Mouse (Mus musculus): Measurements from ENCODE around the gene Ankrd13a. TPM values are rescaled to one million over a fixed set of nuclear protein-coding genes. Genes with fewer than 3 reads are reported as not detected.

Gene Ankrd13a
- total RNA-seq, 2 experiments from 2014 or later, result 41.1 to 43.1 TPM

DNA sequence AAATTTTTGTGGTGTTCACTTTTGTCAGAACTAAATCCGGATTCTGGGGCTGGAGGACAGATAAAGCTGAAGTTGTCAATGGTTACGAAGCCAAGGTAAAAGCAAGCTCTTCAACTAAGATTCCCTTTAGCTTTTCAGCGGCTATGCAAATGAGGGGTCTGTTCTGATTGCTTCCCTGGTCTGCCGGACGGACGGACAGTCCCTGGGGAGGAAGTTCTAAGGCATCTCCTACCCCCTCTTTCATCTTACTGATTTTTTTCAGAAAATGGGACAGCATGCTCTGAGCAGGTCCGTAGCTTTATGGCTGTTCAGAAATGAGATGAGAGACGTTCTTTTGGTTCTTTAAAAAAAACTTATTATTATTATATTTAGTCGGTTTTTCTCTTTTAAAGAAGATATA is 21.2 kb downstream of the Ankrd13a start:
- DNase-seq (ENCODE audit: extremely low spot score in 1 of 2, low spot score in 1 of 2), result no peak

DNA sequence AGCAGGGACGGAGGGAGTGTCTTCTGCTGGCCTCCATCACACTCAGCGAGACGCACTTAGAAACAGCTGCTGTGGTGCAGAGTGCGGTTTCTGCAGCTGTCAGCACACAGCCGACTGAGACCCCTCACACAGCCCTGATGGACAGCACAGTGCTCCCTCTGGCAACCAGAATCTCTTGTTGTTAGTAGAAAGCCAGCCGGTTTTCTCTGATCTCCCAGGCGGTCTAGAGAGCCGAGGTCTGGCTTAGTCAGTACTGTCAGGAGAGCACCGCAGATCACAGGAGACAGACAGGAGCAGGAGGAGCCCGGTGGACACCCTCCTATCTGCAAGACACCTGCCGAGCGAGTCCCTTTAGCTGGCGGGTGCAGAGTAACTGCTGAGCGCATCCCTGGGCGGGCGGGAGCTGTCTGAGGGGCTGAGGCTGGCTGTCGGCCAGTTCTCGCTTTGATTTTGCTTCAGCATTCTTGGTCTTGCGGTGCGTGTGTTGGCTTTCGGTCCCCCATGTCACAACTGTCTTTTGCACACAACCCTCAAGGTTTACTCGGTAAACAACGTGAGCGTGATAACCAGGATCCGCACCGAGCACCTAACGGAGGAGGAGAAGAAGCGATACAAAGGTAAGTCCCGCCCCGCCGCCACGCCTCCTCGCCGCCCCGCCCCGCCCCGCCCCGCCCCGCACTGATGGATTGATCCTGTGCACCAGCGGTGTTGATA is 22.0 kb downstream of the Ankrd13a start:
- DNase-seq (ENCODE audit: extremely low spot score in 1 of 2, low spot score in 1 of 2), result no peak

DNA sequence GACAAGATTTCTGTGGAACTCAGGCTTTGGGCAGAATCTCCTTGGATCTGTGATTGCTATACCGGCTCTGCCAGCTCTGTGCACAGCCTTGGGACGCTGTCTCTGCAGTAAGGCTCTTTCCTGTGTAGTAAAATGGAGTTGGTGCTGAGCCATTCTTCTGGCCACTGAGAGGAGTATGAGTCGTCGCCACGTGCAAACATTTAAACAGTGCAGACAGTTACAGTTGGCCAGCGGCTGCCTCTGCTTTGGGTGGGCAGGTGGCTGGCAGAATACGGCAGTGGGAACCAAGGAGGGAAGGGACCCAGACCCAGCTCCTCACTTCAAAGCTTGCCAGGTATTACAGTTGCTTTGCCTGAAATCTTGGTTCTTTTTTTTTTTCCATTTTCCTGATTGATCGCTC is 22.8 kb downstream of the Ankrd13a start:
- DNase-seq (ENCODE audit: extremely low spot score in 1 of 2, low spot score in 1 of 2), result no peak

DNA sequence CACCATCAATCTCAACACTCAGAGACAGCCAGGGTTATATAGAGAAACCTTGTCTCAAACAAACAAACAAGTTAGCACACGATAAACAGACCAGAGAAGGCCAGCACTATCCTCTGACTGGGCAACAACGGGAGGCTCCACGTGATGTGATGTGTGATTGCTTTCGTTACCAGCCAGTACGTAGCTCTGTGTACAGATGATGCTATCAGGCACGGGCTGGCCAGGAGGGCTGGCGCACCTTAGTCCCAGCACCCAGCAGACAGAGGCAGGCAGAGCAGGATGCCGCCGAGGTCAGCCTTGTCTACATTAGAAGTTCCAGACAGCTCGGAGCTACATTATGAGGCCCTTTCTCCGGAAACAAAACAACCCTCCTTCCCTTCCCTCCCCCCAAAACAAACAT is 25.4 kb downstream of the Ankrd13a start:
- DNase-seq (ENCODE audit: extremely low spot score in 1 of 2, low spot score in 1 of 2), result no peak

DNA sequence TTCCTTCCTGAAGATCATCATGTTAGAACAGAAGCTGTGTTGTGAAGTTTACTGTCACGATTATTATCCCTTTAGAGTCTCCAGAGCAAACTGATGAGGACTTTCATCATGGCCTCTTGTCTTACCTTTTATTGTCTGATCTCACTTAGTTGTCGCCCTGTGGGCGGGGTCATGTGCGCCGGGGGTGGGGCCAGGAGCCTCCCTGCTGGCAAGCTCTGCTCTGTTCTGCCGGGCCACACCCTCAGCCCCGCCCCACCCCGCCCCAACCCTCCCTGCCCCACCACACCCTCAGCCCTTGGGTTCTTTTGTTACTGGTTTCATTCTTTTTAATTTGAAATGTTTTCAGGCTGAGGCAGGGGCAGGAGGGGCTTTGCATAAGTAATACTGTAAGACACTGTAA is 26.6 kb downstream of the Ankrd13a start:
- DNase-seq (ENCODE audit: extremely low spot score in 1 of 2, low spot score in 1 of 2), result no peak

GRCm38 (mm10) chr5:114801841-114802240 is 27.4 kb downstream of the Ankrd13a start:
- DNase-seq (ENCODE audit: extremely low spot score in 1 of 2, low spot score in 1 of 2), result no peak

- DNase-seq (ENCODE audit: extremely low spot score in 1 of 2, low spot score in 1 of 2), result no peak
These were observed 28.8 kb downstream of the Ankrd13a start for GRCm38 (mm10) chr5:114803231-114803630.

DNA sequence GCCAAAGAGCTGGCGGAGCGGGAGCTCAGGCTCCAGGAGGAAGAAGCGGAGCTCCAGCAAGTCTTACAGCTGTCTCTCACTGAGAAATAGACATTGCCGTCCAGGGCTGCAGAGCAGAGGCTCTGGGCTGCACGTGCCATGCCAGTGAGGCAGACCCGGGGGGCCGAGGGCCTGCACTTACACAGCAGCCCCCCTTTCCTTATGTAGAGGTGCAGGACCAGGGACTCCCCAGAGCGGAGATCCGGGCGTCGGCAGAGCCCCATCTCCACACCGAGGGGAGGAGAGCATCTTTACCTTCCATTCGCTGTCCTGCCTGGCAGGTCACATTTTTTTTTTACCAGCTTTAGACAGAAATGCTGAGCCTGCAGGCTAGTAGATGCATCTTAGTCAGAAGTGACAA is 29.9 kb downstream of the Ankrd13a start:
- DNase-seq (ENCODE audit: extremely low spot score in 1 of 2, low spot score in 1 of 2), result no peak

- DNase-seq (ENCODE audit: extremely low spot score in 1 of 2, low spot score in 1 of 2), result peak in 1 of 2 experiments; percentile 55
These were observed 30.5 kb downstream of the Ankrd13a start for GRCm38 (mm10) chr5:114804958-114805357.

DNA sequence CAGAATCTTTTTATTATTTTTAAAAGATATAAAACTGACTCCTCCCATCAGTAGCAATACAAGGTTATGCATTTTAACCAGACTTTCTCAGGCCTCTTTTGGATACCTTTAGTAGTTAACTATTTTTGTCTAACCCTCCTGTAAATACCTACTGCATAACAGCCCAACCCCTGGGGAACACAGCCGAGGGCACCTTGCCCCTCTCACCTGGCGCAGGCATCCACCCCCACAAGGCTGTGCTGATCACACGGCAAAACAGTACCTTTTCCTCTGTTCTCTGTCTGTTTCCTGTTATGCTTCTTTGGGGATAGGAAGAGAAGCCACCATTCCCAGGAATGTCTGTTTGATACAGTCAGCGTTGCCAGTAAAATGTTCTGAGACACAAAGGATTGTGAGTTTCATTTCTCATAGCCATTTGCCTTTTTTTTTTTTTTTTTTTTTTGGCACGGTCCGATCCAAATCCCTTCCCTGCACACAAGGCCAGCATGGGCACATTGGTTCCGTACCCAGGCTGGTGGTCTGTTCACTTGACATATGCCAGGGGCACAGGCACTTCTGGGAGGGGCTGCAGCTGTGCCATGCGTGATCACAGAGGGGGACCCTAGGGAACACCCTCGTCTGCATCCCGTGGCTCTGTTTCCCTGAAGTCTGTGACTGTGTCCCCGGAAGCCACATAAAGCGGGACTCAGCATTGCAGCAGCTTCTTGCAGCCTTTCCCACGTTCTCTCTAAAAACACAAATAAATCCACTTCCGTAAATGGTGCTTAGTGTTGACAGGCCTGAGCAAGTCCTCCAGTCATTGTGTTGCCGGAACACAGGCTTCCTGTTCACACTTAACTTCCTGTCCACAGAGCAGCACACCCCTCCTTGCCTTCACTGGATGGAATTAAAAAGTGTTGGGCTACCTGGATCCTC is 31.2 kb downstream of the Ankrd13a start:
- no peak for DNase-seq (ENCODE audit: extremely low spot score in 1 of 2, low spot score in 1 of 2)

DNA sequence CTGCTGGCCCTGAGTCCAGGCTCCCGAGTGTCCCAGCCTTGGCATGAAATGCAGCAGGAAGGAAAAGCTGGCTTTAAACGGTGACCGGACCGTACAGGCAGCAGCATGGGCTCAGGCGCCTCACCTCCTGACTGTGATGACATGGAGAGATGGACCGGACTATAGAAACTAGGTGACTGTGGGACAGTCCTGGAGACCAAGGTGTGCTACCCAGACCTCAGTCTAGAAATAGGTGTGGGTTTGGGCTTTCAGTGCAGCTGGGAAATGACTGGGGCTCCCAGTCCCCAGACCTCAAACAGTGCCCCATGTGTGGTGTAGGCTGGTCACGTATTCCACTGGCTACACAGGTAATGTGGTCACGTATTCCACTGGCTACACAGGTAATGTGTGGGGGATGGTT is 32.2 kb downstream of the Ankrd13a start:
- no peak for DNase-seq (ENCODE audit: extremely low spot score in 1 of 2, low spot score in 1 of 2)

DNA sequence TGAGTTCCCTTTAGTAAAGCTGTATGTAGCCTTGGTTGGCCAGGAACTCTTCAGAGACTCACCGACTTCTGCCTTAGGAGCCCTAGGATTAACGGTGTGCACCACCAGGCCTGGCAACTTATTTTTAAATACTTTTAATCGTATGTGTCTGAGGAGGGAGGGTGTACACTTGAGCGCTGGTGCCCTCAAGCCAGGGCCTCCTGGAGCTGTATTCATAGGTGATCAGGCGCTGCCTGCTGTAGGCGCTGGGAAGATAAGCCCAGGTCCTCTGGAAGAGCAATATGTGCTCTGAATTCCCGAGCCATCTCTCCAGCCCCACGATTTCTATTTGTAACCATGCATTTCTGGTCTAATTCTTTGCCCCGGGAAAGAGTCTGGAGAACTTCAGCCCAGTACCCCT is 32.6 kb downstream of the Ankrd13a start:
- DNase-seq (ENCODE audit: extremely low spot score in 1 of 2, low spot score in 1 of 2), result no peak

DNA sequence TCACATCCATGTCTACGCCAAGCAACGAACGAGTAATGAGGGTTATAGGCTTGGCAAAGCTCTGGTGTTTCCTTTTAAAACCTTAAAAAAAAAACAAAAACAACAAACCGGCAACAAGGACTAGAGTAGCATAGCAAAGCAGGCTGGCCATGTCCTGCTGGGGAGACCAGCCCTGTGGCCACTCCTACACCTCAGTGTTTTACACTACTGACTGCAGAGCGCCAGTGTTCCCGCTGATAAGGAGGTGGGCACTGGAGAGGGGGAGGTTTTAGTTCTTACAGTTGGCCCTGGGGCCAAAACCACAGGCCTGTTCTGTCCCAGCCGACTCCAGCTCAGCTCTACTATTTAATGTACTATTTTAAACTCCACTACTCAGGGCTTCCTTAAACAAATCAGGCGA is 33.0 kb downstream of the Ankrd13a start:
- no peak for DNase-seq (ENCODE audit: extremely low spot score in 1 of 2, low spot score in 1 of 2)

DNA sequence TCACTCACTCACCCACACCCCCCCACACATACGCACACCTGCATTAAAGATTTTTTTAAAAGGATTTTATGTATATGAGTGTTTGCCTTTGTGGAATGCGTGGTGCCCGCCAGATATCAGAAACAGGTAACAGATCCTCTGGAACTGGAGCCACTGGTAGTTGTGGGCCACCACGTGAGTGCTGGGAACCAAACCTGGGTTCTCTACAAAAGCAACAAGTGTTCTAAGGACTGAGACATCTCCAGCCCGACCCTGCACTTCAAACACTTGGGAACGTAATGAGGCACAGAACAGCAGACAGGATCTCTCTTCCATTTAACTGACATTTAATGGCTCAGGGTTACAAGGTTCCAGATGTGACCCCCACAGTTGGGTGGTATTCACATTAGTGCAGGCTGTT is 33.4 kb downstream of the Ankrd13a start:
- DNase-seq (ENCODE audit: extremely low spot score in 1 of 2, low spot score in 1 of 2), result no peak

- DNase-seq (ENCODE audit: extremely low spot score in 1 of 2, low spot score in 1 of 2), result no peak
These were observed 33.9 kb downstream of the Ankrd13a start for GRCm38 (mm10) chr5:114808385-114808784.

DNA sequence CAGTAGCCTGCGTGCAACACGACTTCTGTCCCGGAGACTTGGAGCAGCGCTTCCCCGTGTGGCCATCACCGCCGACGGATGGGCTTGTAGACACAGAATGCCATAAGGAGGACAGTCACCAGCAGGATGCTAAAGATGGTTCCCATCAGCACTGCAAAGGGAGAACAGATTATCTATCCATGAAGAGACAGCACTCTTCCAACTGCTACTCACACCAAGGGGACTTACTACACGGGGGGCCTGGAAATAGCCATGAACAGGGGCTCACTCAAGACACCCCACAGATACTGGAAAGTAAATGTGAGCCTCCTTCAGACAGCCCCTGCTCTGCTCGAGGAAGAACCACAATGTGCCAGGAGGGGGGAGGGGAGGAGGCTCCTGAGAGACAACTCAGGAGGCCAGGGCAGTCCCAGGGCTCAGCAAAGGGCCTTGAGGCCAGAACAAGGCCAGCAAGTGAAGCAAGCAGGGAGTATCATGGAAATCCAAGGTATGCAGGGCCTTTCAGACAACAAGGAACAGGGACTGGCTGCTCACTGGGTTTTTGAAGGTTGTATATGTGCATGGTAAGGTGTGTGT is 34.8 kb downstream of the Ankrd13a start:
- no peak for DNase-seq (ENCODE audit: extremely low spot score in 1 of 2, low spot score in 1 of 2)

GRCm38 (mm10) chr5:114809826-114810225 is 35.3 kb downstream of the Ankrd13a start:
- no peak for DNase-seq (ENCODE audit: extremely low spot score in 1 of 2, low spot score in 1 of 2)

DNA sequence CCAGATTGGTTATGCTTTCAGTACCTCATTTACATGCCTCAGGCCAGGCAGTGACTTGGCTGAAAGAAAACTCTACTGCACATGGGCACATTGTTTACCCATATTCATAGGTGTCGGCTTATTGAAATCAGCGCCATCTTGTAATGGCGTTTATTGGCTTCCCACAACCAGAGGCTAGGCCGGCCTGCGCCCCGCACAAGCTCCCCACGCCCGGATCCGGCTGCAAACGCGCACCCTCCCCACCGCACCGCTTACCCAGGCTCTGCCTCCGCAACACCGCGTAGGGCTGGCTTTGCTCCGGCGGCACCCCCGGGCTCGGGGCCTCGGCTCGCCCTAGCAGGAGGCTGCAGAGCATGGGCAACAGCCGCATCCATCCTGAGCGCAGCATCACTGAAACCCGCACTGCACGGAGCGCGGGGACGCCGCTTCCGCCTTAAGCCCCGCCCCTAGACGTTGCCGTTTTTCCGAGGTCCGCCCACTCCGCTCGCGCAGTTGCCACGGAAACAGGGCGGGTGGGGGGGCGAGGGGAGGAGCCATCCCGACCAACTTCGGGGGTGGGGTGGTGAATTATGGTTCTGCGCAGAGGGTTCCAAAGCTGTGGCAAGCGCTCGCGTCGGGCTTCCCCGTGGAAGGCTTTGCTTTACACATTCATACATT is 39.2 kb downstream of the Ankrd13a start:
- DNase-seq (ENCODE audit: extremely low spot score in 1 of 2, low spot score in 1 of 2), result peak; percentile 83 to 85

DNA sequence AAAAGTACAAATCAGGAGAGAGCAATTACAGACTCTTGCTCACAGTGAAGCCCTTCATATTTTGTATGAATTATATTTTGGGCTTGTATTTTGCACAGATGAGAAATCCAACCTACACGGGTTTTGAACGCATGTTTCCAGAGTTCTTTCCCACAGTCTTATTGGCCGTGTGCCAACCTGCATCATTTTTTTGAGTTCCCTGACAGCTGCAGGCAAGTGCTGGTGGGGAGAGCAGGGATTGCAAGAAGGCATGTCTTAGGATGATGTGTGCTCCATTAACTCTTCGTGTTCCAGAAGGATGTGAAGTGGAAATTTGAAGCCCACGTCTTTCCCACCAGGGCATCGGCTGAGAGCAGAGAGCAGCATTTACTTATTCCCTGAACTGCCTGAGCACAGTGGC is 42.1 kb downstream of the Ankrd13a start:
- no peak for DNase-seq (ENCODE audit: extremely low spot score in 1 of 2, low spot score in 1 of 2)

GRCm38 (mm10) chr5:114818124-114818523 is 43.6 kb downstream of the Ankrd13a start:
- DNase-seq (ENCODE audit: extremely low spot score in 1 of 2, low spot score in 1 of 2), result no peak
